Comparison of ENCODE assay signal across 9 mouse cellular contexts in the genomic region with DNA sequence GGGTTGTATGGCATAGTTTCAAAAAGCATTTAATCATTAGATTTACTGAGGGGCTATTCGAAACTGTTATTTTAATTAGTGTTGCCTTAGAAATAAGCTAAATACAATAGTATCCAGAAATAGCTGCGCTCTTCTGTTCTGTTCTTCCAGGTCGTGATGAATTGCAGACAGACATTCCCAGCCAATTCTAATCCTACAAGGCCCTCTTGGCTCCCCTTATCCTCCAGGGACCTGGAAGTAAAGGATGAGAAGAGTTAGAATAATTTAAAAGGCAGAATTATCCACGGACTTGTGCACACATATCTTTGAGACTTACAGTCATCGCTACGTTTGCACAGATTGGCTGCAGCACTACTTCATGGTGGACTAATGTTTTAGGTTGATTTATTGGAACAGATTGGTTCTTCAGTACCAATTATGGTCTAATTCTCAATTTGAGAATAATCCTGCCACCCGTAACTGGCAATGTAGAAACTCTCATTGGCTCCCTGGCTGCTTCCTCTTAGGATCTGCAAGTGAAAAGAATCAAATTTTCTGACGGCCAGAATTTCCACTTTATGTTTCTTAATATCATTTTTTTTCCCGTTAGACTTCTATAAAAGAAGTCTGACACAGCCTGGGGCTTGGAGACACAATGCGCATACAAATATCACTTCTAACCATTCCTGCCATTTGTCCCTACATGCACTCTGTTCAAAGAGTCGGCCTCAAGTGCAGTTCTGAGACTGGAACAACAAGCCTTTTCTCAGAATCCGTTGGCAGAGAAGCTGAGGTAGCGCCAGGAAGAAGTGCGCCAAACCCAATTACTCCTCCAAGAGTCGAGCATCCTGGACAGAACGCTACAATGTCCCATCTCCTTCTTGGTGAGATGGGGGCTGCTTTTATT.
DNase-seq lines count a peak whose midpoint lies in the region; ATAC-seq and TF ChIP-seq lines count a peak whose summit lies in the region.
"Had no signal": no experiment of that assay in that cellular context is flagged by ENCODE, and none has a peak within 500 bp of the region (broad histone marks: within the 10 kb centered on the region; RNA-seq: fewer than 3 reads in every experiment).

No protein-coding gene starts in this region.

- H3K27ac ChIP-seq in intestine, postnatal 0 days (ENCODE audit: low read depth, low read length), result no peak overlapping the region

- no peak for TF ChIP-seq CTCF in intestine, postnatal 0 days (IDR thresholded peaks at IDR 0.05; ENCODE audit: low read depth)

- ATAC-seq in intestine, postnatal 0 days, result no peak

- no peaks in the 10 kb centered on the region for H3K27me3 ChIP-seq in intestine, postnatal 0 days (replicated peaks; ENCODE audit: control insufficient read depth, insufficient read depth, low read length)

- H3K4me1 ChIP-seq in intestine, postnatal 0 days (replicated peaks; ENCODE audit: control insufficient read depth, insufficient read depth, low read length), result no peaks in the 10 kb centered on the region

- 86% methylated on average over 16 of the region's 16 CpGs for WGBS in intestine, postnatal 0 days

- H3K36me3 ChIP-seq in intestine, postnatal 0 days (ENCODE audit: control insufficient read depth, insufficient read depth), result no peaks in the 10 kb centered on the region

- H3K9me3 ChIP-seq in intestine, postnatal 0 days (ENCODE audit: control insufficient read depth), result no peaks in the 10 kb centered on the region

- no peak overlapping the region for H3K4me3 ChIP-seq in intestine, postnatal 0 days (ENCODE audit: low read depth, low read length)

- H3K9ac ChIP-seq in intestine, postnatal 0 days (ENCODE audit: low read depth, low read length), result no peak overlapping the region

- no peak overlapping the region for H3K4me2 ChIP-seq in intestine, postnatal 0 days (replicated peaks; ENCODE audit: low read depth)

- DNase-seq in cerebellum, adult 9-11 months, result peak; percentile 6
- no peak for DNase-seq in cerebellum, adult 11 months
- DNase-seq in layer of hippocampus, adult 11-12 months (ENCODE audit: low spot score), result peak; percentile 13
- no peak for DNase-seq in layer of hippocampus, postnatal 25 days (ENCODE audit: extremely low spot score in 1 of 2, low spot score in 1 of 2)
- peak; percentile 45 for DNase-seq in brain, adult 2 months (ENCODE audit: low read depth, low spot score)
- DNase-seq in layer of hippocampus, postnatal 10 days (ENCODE audit: low spot score in 2 of 2), result peak; percentile 28 to 39
- no peak for DNase-seq in heart, postnatal 4 days
- DNase-seq: kidney, adult 18-20 months had no signal

Comparison
In these comparisons a context has a peak if more than half of its experiments do, and no peak if none do; other contexts are left out.
1. DNase-seq: peak in cerebellum, adult 9-11 months (single experiment), layer of hippocampus, adult 11-12 months (single experiment), brain, adult 2 months (single experiment) and layer of hippocampus, postnatal 10 days (2 of 2); none in cerebellum, adult 11 months (single experiment), layer of hippocampus, postnatal 25 days (0 of 2) and heart, postnatal 4 days (single experiment).